Mouse (Mus musculus) central nervous system, embryonic 18 days (tissue): Measurements from ENCODE around the gene Hif3a. TPM values are rescaled to one million over a fixed set of nuclear protein-coding genes. Genes with fewer than 3 reads are reported as not detected.

Source experiments
- polyA plus RNA-seq: library from polyadenylated mRNA; depleted of rRNA; stranded (reverse); fragments of >200 nt; gene quantifications from 2 replicates; pipeline ENCODE4 v1.2.3, GENCODE M21; 2012; rRNA removed

Gene Hif3a
- polyA plus RNA-seq: 5.1 and 5.3 TPM in 2 replicates

DNA sequence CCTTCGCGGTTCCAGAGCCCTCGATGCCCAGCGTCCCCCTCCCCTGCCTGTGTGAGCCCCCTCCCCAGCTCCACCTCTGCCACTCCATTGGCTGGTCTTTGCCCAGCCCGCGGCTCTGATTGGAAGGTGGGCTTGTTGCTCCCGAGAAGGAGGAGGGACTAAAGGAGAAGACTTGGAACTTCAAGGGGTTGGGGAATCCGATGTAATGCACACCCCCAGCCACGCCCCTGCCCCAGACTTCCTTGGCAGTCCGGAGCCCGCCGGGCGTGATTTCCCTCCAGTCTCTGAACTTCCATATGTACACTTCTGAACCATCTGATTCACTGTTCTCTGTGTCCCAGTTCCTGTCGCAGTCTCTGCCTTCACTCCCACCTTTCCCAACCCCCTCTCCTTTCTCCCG is at the start of gene Hif3a:
Hif3a (minus strand) TSS at position 39 of the 400 bp plus-strand sequence.

GRCm38 (mm10) chr7:17073904-17074615 is 11.8 kb upstream of the Hif3a start, which contains the start of gene Psg16:
Gene Psg16, plus strand, starts transcription at chr7:17074040.

DNA sequence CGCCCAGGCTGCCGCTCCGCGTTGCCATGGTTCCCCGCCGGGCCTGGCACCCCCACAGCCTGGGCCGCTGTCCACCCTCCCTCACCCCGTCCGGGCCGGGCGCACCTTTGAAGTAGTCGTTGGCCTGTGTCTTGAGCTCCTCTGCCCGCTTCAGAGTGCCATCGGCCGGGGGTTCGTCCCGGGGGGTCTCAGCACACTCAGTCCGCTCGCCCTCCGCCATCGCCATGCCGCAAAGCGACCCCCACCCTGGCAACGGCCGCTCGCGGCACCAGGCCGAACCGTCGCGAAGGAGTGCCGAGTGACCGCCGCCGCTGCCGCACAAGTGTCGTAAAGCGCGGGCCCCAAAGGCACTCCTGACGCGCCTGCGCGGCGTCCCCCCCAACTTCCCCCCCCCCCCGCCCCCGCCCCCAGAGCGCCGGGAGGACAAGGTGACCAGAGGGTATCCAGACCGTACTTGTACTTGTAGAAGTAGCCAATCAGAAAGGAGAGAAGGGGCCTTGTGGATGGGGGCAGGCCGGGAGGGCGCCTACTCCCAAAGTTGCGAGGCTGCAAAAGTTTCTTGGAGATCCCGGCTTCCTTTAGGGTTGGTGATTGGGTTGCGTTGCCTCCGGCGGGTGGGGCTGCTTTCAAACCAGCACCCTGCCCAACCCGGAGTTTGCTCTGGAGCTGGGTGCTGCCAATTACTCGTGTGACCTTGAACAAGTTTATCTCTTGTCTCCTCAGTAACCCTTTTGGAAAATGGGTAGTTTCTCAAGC is 34.5 kb downstream of the Hif3a start, which contains the start of gene Ppp5c:
Ppp5c (minus strand) TSS at position 337 of the 756 bp plus-strand sequence.

DNA sequence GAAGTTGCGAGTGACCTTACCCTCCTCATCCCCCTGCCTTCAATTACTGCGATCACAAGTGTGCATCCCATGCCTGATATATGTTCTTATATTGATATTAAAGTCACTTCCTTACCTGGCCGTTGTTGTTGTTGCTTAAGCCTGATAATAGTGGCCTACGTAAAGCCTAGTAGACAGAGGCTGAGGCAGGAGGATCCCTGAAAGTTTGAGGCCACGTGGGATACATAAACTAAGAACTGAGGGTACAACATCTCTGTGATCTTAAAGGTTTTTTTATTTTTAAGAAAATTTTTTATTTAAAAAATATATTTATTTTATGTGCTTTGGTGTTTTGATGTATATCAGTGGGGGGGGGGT is 69.8 kb downstream of the Hif3a start, which contains the start of gene Ccdc8:
Ccdc8 (plus strand) TSS at position 258 of the 357 bp plus-strand sequence.

DNA sequence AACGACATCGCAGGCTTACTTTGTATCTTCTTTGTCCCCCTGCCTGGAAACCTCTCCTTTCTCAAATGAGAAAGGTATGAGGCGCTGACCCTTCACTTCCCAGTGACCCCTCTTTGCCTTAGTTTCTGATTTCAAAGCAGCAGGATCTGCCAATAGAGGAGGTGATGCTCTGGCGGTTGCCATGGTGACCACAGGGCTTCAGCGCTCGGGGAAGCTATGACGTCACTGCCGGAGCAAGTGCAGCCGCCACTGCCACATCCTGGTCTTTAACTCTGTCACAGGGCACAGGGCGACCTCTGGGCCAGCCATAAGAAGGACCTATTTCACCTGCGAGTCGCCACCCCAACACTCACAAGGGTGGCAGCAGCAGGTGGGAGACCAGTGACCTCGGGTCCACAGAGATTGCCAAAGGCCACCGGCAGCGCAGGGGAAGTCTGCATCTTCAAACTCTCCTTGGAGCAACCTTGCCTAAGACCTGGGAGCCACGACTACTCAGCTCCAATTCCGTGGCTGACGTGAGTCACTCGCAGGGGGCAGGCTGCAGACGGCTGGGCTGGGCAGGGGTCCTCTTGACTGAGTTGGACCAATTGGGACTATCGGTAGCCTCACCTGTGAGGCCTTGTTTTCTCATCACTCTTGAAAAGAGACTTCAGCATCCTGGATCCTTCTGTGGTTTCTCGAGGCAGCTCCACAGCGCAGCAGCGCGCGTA is 79.2 kb downstream of the Hif3a start, which contains the start of gene Gm42372:
Gm42372 (plus strand) TSS at position 228 of the 710 bp plus-strand sequence.

Other genes starting within 250 kb of the Hif3a start
- gene Strn4, start 246.5 kb downstream of the Hif3a start, polyA plus RNA-seq: 243 and 267 TPM in 2 replicates
- 30.1 and 31.4 TPM in 2 replicates for gene Fkrp, start 245.7 kb downstream of the Hif3a start, polyA plus RNA-seq
- gene Prkd2, start 219.5 kb downstream of the Hif3a start, polyA plus RNA-seq: 7.7 and 8.6 TPM in 2 replicates
- 46.8 and 50.0 TPM in 2 replicates for gene Dact3, start 187.1 kb downstream of the Hif3a start, polyA plus RNA-seq
- gene Gng8, start 170.6 kb downstream of the Hif3a start, polyA plus RNA-seq: 4.8 and 7.7 TPM in 2 replicates
- 0.21 and 0.51 TPM in 2 replicates for gene Ptgir, start 155.9 kb downstream of the Hif3a start, polyA plus RNA-seq
- 941 and 979 TPM in 2 replicates for gene Calm3, start 138.3 kb downstream of the Hif3a start, polyA plus RNA-seq
- gene Pnmal2, start 117.7 kb downstream of the Hif3a start, polyA plus RNA-seq: 62.5 and 66.8 TPM in 2 replicates
- gene Pnmal1, start 102.7 kb downstream of the Hif3a start, polyA plus RNA-seq: 42.9 and 46.0 TPM in 2 replicates
- 10.8 and 18.5 TPM in 2 replicates for gene Gm42372, start 79.3 kb downstream of the Hif3a start, polyA plus RNA-seq
- 4.5 and 5.1 TPM in 2 replicates for gene Ccdc8, start 69.7 kb downstream of the Hif3a start, polyA plus RNA-seq
- gene Ppp5c, start 34.5 kb downstream of the Hif3a start, polyA plus RNA-seq: 164 and 166 TPM in 2 replicates
- gene Psg16, start 11.6 kb upstream of the Hif3a start, polyA plus RNA-seq: 2.9 and 4.4 TPM in 2 replicates
- 0.15 and 0.18 TPM in 2 replicates for gene Ceacam3, start 87.9 kb upstream of the Hif3a start, polyA plus RNA-seq
- 0.26 and 0.33 TPM in 2 replicates for gene Psg29, start 141.1 kb upstream of the Hif3a start, polyA plus RNA-seq